Mouse (Mus musculus) ES-CJ7 (cell line): Measurements from ENCODE around the gene Ndufa7.
A peak's percentile ranks its signal among the peaks of the same experiment; 100 is the strongest.
"Not testable (repeated sequence)": the region's sequence is repeated elsewhere in the genome, so short reads cannot be mapped to it uniquely, and the experiment has no call there.

Source experiments
- DNase-seq: peaks from one replicate; pipeline ENCODE4 v3.0.0; 2011; ENCODE audit warnings: low read depth, low spot score

Ndufa7 gene

DNA sequence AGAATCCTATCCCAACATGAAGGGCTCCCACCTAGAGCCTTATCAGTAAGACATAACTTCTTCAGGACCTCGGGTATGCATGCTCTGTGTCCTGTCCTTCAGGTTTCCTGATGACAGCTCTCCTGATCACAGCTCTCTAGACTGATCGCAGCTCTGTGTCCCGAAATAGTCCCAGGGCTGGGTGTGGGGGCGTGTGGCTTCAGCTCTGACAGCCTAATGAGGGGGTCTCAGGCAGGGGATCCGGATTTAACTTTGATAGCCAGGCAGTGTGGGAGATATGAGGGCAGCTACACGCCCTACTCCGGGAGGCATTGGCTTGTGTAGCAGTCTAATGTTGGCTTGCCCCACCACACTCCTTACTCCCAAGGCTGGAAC, 13.2 kb upstream of the Ndufa7 start:
- DNase-seq = no peak

- no peak for DNase-seq
Observed at GRCm38 (mm10) chr17:33812475-33812874, 11.9 kb upstream of the Ndufa7 start.

DNA sequence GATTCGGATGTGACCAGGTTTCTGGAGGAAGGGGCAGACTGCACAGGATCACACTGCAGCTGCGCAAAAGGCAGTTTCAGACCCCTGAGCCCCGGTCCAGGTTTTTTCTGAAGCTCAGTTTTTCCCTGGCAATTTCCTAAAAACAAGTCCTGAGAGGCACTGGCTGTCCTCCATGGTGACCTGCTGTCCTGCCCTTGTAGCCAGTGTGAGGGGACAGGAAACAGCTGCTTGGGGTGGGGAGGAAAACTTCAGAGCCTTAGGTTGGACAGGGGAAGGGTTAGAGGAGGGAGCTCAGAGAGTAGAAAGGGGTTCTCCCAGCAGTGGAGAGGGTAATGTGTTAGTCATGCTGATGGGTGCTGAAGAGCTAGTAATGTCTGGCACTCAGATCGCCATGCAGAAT, 11.4 kb upstream of the Ndufa7 start:
- DNase-seq = no peak

DNA sequence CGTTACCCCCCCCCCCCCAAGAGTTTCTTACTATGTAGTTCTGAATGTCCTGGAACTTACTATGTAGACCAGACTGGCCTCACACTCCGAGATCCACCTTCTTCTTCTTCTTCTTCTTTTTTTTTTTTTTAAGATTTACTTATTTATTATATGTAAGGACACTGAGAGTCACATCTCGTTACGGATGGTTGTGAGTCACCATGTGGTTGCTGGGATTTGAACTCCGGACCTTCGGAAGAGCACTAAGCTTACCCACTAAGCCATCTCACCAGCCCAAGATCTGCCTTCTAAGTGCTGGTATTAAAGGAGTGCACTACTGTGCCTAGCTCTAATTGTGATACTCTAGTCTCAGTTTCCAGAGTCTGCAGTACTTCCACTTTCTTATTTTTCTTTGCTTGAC, 9.0 kb upstream of the Ndufa7 start:
- DNase-seq = no peak

DNA sequence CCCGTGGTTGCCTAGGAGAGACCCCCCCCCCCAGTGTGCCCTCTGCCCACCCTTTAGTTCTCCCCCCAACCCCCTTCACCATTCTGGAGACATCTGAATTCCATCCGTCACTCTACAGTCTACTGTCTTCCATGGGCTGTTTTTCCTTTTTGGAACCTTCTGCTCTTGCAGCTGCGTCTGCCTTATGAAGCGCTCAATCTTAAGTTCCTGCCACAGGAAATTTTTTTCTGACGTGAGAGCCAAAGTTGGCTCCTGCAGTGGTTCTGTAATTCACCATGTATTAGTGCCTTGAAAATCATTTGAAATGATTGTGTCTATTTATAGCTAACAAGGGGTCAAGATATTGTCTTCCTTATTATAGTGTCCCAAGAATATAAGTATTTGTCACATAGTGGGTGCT, 7.8 kb upstream of the Ndufa7 start:
- no peak for DNase-seq

- DNase-seq = peak; percentile 96
Observed at GRCm38 (mm10) chr17:33817184-33817968, 7.0 kb upstream of the Ndufa7 start.

DNA sequence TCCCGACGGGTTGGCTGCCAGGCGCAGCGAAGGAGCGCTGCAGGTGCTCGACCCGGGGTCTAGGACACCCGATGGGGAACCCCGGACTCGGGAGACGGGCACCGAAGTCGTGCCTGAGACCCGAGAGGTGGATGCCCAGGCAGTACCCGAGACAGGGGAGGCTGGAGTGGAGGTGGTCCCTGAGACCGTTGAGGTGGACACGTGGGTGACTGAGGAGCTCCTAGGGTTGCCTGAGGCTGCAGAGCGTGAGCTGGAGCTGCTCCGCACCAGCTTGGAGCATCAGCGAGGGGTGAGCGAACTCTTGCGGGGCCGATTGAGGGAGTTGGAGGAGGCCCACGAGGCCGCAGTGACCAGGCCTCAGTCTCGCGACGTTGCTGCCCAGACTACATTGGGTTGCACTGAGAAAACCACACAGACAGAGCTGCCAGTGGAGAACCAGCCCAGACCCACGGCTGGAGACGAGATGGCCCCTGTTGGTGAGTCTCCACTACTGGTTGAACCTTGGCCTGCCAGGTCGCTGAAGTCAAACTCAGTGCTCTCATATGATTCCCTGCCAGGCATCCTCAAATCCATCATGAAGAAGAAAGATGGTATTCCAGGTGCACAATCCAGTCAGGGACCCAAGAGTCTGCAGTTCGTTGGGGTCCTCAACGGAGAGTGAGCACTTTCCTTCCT, 6.3 kb upstream of the Ndufa7 start:
- DNase-seq = peak; percentile 45

- peak; percentile 60 for DNase-seq
Observed at GRCm38 (mm10) chr17:33822436-33822959, 1.9 kb upstream of the Ndufa7 start.

GRCm38 (mm10) chr17:33823171-33823570, 1.2 kb upstream of the Ndufa7 start:
- DNase-seq = peak; percentile 30

DNA sequence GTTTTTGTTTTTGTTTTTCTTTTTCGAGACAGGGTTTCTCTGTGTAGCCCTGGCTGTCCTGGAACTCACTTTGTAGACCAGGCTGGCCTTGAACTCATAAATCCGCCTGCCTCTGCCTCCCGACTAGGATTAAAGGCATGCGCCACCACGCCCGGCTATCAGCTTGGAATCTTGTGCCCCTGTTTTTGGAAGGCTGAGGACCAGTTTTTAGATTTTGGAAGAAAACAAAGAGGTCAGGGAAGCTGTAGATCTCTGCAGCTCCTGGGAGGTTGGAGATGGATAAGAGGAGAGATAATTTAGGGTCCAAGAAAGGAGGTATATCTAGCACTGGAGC, 592 bp downstream of the Ndufa7 start:
- not testable (repeated sequence) for DNase-seq

- DNase-seq = peak; percentile 31
Observed at GRCm38 (mm10) chr17:33825462-33825861, 1.1 kb downstream of the Ndufa7 start.

GRCm38 (mm10) chr17:33826850-33827249, 2.5 kb downstream of the Ndufa7 start:
- peak; percentile 79 for DNase-seq

- no peak for DNase-seq
Observed at GRCm38 (mm10) chr17:33828892-33829291, 4.5 kb downstream of the Ndufa7 start.

- no peak for DNase-seq
Observed at GRCm38 (mm10) chr17:33829561-33829960, 5.2 kb downstream of the Ndufa7 start.

DNA sequence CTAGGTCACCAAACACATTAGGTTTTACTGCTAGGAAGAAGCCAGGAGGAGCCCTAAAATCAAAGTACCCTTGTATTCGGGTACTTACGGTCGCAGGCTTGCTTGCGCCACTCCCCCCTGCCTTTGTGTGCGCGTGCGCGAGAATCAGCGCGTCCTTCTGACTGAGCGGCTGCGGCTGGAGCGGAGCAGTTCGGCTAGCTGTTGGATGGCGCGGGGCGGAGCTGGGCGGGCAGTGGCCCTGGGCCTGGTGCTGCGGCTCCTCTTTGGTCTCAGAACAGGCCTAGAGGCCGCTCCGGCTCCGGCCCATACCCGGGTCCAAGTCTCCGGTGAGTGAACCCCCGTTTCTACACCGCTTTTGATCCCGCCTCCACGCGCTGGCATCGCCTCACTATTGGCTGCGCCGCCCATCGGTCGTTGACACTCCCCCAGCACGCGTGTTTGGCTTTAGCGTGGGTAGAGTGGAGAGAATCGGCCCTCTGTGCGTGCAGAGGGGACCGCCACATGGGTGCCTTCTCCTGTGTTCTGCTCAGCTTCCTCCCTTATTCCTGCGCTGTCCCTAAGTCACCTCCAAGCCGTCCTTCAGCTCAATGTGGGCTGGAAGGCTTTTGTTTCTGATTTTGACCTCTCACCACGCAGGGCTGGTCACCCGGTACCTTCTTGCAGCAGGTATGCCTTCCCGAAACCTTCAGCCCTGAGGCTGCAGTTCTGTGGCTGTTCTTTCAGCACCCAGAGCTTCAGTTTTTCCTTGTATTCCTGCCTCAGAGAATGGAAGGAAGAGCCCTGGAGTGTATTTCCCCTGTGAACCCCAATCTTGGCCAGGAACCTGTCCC, 18.8 kb downstream of the Ndufa7 start, which contains the start of gene Cd320:
Gene Cd320 (plus strand): TSS at position 126 of the 830 bp plus-strand sequence.
- DNase-seq = peak; percentile 93

DNA sequence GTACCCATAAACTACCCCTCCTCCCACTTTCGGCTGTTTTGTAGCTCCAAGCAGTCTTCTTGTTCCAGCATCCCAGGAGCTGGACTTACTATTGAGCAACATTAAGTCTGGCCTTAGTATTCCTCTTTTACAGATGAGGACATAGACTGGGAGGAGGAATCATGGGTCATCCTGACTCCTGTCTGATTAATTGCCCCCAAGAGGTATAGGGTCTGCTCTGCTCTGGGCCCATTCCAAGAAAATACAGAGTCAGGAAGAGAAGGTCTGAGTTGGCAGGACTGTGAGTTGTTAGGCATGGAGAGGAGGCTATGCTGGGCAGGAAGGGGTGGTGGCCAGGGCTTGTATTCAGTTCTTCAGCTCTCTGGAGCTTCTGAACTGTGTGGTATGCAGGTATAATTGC, 19.8 kb downstream of the Ndufa7 start:
- DNase-seq = no peak

DNA sequence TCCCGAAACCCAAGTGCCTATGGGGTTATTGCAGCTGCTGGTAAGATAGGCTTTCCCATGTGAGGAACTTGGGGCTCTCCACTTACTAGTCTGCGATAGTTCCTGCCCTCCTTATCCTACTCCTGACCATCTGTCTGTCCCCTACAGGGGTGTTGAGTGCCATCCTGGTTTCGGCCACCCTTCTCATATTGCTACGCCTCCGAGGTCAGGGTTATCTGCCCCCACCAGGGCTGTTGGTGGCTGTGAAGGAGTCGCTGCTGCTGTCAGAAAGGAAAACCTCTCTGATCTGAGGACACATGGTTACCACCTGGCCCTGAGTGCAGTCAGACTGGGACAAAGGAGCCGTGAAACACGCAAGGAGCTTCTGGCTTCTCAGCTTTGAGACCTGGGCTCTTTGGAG, 23.8 kb downstream of the Ndufa7 start:
- DNase-seq = no peak

DNA sequence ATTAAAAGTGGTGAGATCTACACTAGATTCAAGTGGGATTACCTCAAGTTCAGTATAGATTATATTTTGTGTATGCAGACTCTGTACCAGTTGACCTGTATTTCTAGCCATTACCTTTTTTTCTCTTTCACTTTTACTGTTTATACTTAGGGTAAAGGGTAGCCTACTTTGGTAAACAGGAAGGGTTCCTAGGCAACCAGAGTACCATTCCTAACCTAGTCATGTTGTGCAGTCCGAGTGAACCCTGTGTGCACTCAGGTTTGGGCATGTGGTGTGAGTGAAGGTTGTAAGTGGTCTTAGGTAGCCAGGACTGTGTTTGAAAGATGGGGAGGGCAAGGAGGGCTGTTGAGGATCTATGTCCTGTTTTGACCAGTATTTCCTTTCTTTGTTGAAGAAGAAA, 27.0 kb downstream of the Ndufa7 start:
- no peak for DNase-seq

DNA sequence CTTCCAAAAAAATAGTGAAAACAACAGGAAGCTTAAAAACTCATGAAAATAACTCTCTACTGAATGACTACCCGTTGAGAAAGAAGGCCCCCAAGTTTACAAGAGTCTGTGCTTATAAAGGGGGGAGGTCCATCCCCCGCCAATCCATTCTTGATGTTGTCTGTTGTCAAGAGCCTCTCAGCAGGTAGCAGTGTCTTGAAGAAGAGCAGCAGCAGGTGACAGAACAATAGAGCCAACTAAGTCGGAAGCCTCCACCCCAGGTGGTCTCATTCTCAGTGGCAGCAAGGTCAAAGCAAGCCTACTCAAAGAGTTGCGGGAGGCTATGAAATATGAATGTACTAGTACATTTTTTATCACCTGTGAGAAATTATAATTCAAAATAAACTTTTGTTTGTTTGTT, 33.4 kb downstream of the Ndufa7 start:
- peak; percentile 85 for DNase-seq

DNA sequence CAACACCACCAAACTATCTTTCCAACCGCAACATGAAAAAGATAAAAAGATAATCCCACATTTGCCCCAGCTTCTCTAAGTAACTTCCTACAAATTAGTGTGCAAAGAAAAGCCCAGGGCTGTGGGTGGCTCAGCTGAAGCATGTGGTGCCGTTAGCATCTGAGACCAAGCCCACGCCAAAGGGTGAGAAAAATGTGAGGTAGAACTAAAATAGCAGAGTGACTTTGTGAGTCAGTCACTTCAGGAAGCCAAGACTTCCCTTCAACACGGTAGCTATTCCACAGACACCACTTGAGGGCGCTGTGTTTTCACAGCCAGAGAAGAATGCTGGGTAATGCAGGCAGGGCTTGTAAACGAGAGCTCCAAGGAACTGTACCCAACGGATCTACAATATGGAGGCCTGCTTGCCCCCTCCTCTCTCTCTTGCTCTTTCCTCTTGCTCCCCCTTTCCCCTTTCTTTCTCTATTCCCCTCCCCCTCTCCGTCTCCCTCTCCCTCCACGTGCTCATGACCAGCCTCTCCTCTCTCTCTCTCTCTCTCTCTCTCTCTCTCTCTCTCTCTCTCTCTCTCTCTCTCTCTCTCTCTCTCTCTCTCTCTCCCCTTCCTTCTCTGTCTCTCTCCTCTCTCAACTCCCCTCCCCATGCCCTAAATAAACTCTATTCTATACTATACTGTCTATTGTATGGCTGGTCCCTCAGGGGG, 41.1 kb downstream of the Ndufa7 start:
- DNase-seq = peak; percentile 91

GRCm38 (mm10) chr17:33873537-33873936, 49.2 kb downstream of the Ndufa7 start, which contains the start of gene Gm7029:
TSS of gene Gm7029 (plus strand) at chr17:33873837.
- not testable (repeated sequence) for DNase-seq
